Mouse (Mus musculus) MEL (cell line): Measurements from ENCODE around the gene Itgbl1. TPM values are rescaled to one million over a fixed set of nuclear protein-coding genes. Genes with fewer than 3 reads are reported as not detected.

Experiments
- DNase-seq: peaks from one replicate; pipeline ENCODE4 v3.0.0; 2011; ENCODE audit warnings: low read depth, low spot score
- H3K27ac ChIP-seq: 2 replicates; pipeline ENCODE4 v1.5.1; 2012; ENCODE audit warnings: low read depth, mild to moderate bottlenecking, control low read depth, low read length, moderate library complexity; ENCODE audit not compliant: control insufficient read depth
- H3K27me3 ChIP-seq, 2 experiments: fragments of 150-350 bp in 1 of 2; sonication (generic) in 1 of 2; 2 replicates each; pipeline ENCODE4 v1.6.1; 2012; ENCODE audit warnings: low read length in 2 of 2, mild to moderate bottlenecking in 2 of 2, improper control_type of control experiment in 1 of 2, moderate library complexity in 1 of 2; ENCODE audit not compliant: insufficient read depth in 2 of 2, control insufficient read depth in 1 of 2
- H3K36me3 ChIP-seq, 2 experiments: 2 replicates each; pipeline ENCODE4 v1.6.1; 2012 to 2014; ENCODE audit warnings: low read length in 2 of 2, improper control_type of control experiment in 1 of 2, inconsistent platforms in 1 of 2, mild to moderate bottlenecking in 1 of 2; ENCODE audit not compliant: insufficient read depth in 2 of 2, control insufficient read depth in 1 of 2
- H3K4me1 ChIP-seq, 2 experiments: fragments of 150-350 bp in 1 of 2; sonication (generic) in 1 of 2; 2 replicates each; pipeline ENCODE4 v1.6.1; 2012; ENCODE audit warnings: low read length in 2 of 2, improper control_type of control experiment in 1 of 2, mild to moderate bottlenecking in 1 of 2; ENCODE audit not compliant: insufficient read depth in 2 of 2, control insufficient read depth in 1 of 2
- H3K4me3 ChIP-seq, 2 experiments: fragments of 150-350 bp in 1 of 2; sonication (generic) in 1 of 2; 2 replicates each; pipeline ENCODE4 v1.5.1; 2012; ENCODE audit warnings: low read depth in 2 of 2, low read length in 2 of 2, mild to moderate bottlenecking in 2 of 2, moderate library complexity in 2 of 2, control low read depth in 1 of 2, improper control_type of control experiment in 1 of 2; ENCODE audit not compliant: control insufficient read depth in 1 of 2, insufficient read depth in 1 of 2
- H3K79me2 ChIP-seq: 2 replicates; pipeline ENCODE4 v1.6.1; 2012; ENCODE audit warnings: mild to moderate bottlenecking, low read length, moderate library complexity; ENCODE audit not compliant: control insufficient read depth, poor library complexity, insufficient read depth
- H3K9ac ChIP-seq: 2 replicates; pipeline ENCODE4 v1.6.1; 2012; ENCODE audit warnings: low read depth, mild to moderate bottlenecking, control low read depth, low read length, moderate library complexity; ENCODE audit not compliant: control insufficient read depth, poor library complexity, severe bottlenecking
- H3K9me3 ChIP-seq: fragments of 150-350 bp; sonication (generic); replicated peaks from 2 replicates; pipeline ENCODE4 v1.6.1; 2012; ENCODE audit warnings: mild to moderate bottlenecking, low read length, improper control_type of control experiment, moderate library complexity; ENCODE audit not compliant: insufficient read depth
- CHD1 ChIP-seq: IDR thresholded peaks from 2 replicates; pipeline ENCODE4 v1.6.1; 2012; ENCODE audit warnings: low read depth, mild to moderate bottlenecking, inconsistent platforms, low read length, improper control_type of control experiment
- CHD2 ChIP-seq: IDR thresholded peaks from 2 replicates; pipeline ENCODE4 v1.6.1; 2011; ENCODE audit warnings: low read length, improper control_type of control experiment
- CTCF ChIP-seq, 3 experiments: IDR thresholded peaks in 2 of 3; conservative IDR thresholded peaks in 1 of 3; 2 replicates each; pipeline ENCODE4 v1.5.1; 2011 to 2012; ENCODE audit warnings: low read length in 3 of 3, low read depth in 2 of 3, mild to moderate bottlenecking in 2 of 3, improper control_type of control experiment in 1 of 3, inconsistent platforms in 1 of 3, mixed read lengths in 1 of 3, moderate library complexity in 1 of 3; ENCODE audit not compliant: control insufficient read depth in 1 of 3, insufficient read depth in 1 of 3, poor library complexity in 1 of 3, severe bottlenecking in 1 of 3
- E2F4 ChIP-seq: IDR thresholded peaks from 2 replicates; pipeline ENCODE4 v1.6.1; 2011; ENCODE audit warnings: low read depth, low read length, improper control_type of control experiment, borderline replicate concordance
- EP300 ChIP-seq, 2 experiments: IDR thresholded peaks; 2 replicates each; pipeline ENCODE4 v1.6.1; 2011; ENCODE audit warnings: improper control_type of control experiment in 2 of 2, low read length in 2 of 2, low read depth in 1 of 2, mild to moderate bottlenecking in 1 of 2
- ETS1 ChIP-seq: IDR thresholded peaks from 2 replicates; pipeline ENCODE4 v1.6.1; 2012; ENCODE audit warnings: low read depth, mild to moderate bottlenecking, inconsistent platforms, low read length, improper control_type of control experiment, moderate library complexity
- GABPA ChIP-seq: IDR thresholded peaks from 2 replicates; pipeline ENCODE4 v1.6.1; 2012; ENCODE audit warnings: low read depth, mild to moderate bottlenecking, inconsistent platforms, low read length, improper control_type of control experiment, moderate library complexity
- MAFK ChIP-seq: IDR thresholded peaks from 2 replicates; pipeline ENCODE4 v1.6.1; 2011; ENCODE audit warnings: low read depth, mild to moderate bottlenecking, low read length, improper control_type of control experiment, borderline replicate concordance
- MAZ ChIP-seq: IDR thresholded peaks from 2 replicates; pipeline ENCODE4 v1.6.1; 2012; ENCODE audit warnings: low read depth, mild to moderate bottlenecking, inconsistent platforms, low read length, improper control_type of control experiment
- MYB ChIP-seq: IDR thresholded peaks from 2 replicates; pipeline ENCODE4 v1.6.1; 2011; ENCODE audit warnings: mild to moderate bottlenecking, low read depth, low read length, improper control_type of control experiment
- MYC ChIP-seq: IDR thresholded peaks from 2 replicates; pipeline ENCODE4 v1.6.1; 2011; ENCODE audit warnings: low read depth, mild to moderate bottlenecking, low read length, improper control_type of control experiment, moderate library complexity
- NRF1 ChIP-seq: IDR thresholded peaks from 2 replicates; pipeline ENCODE4 v1.6.1; 2014; ENCODE audit warnings: low read depth, mild to moderate bottlenecking, inconsistent platforms, low read length, improper control_type of control experiment, moderate library complexity; ENCODE audit not compliant: poor library complexity, insufficient read depth, severe bottlenecking
- POLR2AphosphoS2 ChIP-seq: IDR thresholded peaks from 2 replicates; pipeline ENCODE4 v1.6.1; 2011; ENCODE audit warnings: low read length, improper control_type of control experiment
- RAD21 ChIP-seq: IDR thresholded peaks from 2 replicates; pipeline ENCODE4 v1.6.1; 2011; ENCODE audit warnings: mild to moderate bottlenecking, low read depth, low read length, improper control_type of control experiment
- RCOR1 ChIP-seq: IDR thresholded peaks from 2 replicates; pipeline ENCODE4 v1.6.1; 2012; ENCODE audit warnings: low read depth, mild to moderate bottlenecking, inconsistent platforms, low read length, improper control_type of control experiment
- SIN3A ChIP-seq: IDR thresholded peaks from 2 replicates; pipeline ENCODE4 v1.6.1; 2012; ENCODE audit warnings: low read length, improper control_type of control experiment, inconsistent platforms
- SMC3 ChIP-seq: IDR thresholded peaks from 2 replicates; pipeline ENCODE4 v1.6.1; 2011; ENCODE audit warnings: low read depth, low read length, improper control_type of control experiment
- TAL1 ChIP-seq: IDR thresholded peaks from 2 replicates; pipeline ENCODE4 v1.6.1; 2012; ENCODE audit warnings: mild to moderate bottlenecking, inconsistent platforms, low read length, moderate library complexity, mixed read lengths
- ZC3H11A ChIP-seq: IDR thresholded peaks from 2 replicates; pipeline ENCODE4 v1.6.1; 2012; ENCODE audit warnings: low read depth, mild to moderate bottlenecking, inconsistent platforms, low read length, improper control_type of control experiment
- ZKSCAN1 ChIP-seq: IDR thresholded peaks from 2 replicates; pipeline ENCODE4 v1.6.1; 2012; ENCODE audit warnings: low read depth, mild to moderate bottlenecking, inconsistent platforms, low read length, improper control_type of control experiment, moderate library complexity
- ZNF384 ChIP-seq: IDR thresholded peaks from 2 replicates; pipeline ENCODE4 v1.6.1; 2012; ENCODE audit warnings: low read depth, mild to moderate bottlenecking, inconsistent platforms, low read length, improper control_type of control experiment
- polyA plus RNA-seq, 2 experiments: library from polyadenylated mRNA; stranded (reverse) in 1 of 2; unstranded in 1 of 2; fragments of >175 nt in 1 of 2; fragments of >200 nt in 1 of 2; gene quantifications; 2 replicates each; pipeline versions ENCODE4 v1.2.1 to v1.2.4; 2012; ENCODE audit warnings: low replicate concordance in 2 of 2, low read depth in 1 of 2; ENCODE audit not compliant: insufficient read length in 2 of 2, insufficient read depth in 1 of 2, missing spikeins in 1 of 2
- total RNA-seq: library from RNA; depleted of rRNA; stranded (reverse); fragments of 300-350 nt; gene quantifications from 2 replicates; pipeline ENCODE4 v1.2.3, GENCODE M21; 2012

Itgbl1 gene
- total and polyA plus RNA-seq, 3 experiments, result not detected

- no peaks in the 10 kb centered on the region for H3K27me3 ChIP-seq
- no peaks in the 10 kb centered on the region for H3K36me3 ChIP-seq
- no peaks in the 10 kb centered on the region for H3K79me2 ChIP-seq
- no peak overlapping the region for H3K9ac ChIP-seq
- TF ChIP-seq SIN3A (no peak), NRF1 (no peak), MYB (no peak), CHD2 (no peak), ZNF384 (no peak), EP300 (IDR thresholded peaks at IDR 0.05; ENCODE audit: low read depth in 1 of 2, low read length in 2 of 2) (no peak), E2F4 (no peak), ZKSCAN1 (no peak), CHD1 (no peak), RCOR1 (no peak)
- TF ChIP-seq, all 39 proteins: peak for 0
- H3K9me3 ChIP-seq, result no peaks in the 10 kb centered on the region
- no peak overlapping the region for H3K27ac ChIP-seq
- no peak for DNase-seq
- no peak overlapping the region for H3K4me3 ChIP-seq
- no peaks in the 10 kb centered on the region for H3K4me1 ChIP-seq
Observed at GRCm38 (mm10) chr14:123742055-123742454, 82.3 kb downstream of the Itgbl1 start.

- TF ChIP-seq MAZ (no peak), ETS1 (no peak), CTCF (IDR thresholded peaks at IDR 0.05 in 2 of 3, conservative IDR thresholded peaks at IDR 0.05 in 1 of 3; ENCODE audit: control insufficient read depth in 1 of 3, insufficient read depth in 1 of 3, low read depth in 2 of 3, low read length in 3 of 3, poor library complexity in 1 of 3, severe bottlenecking in 1 of 3) (peak in 1 of 3 experiments; percentile 21; a peak in 2 of 6 replicates), RAD21 (peak; percentile 29), GABPA (no peak), POLR2AphosphoS2 (no peak), RCOR1 (no peak), TAL1 (no peak), MAFK (no peak), CHD2 (no peak), ZC3H11A (peak; percentile 27; the same call in 1 of the 2 replicates), MYC (no peak), SMC3 (peak; percentile 49)
- Histone ChIP-seq H3K27me3 (no peaks in the 10 kb centered on the region), H3K79me2 (no peaks in the 10 kb centered on the region), H3K4me3 (no peak overlapping the region), H3K4me1 (no peaks in the 10 kb centered on the region), H3K27ac (no peak overlapping the region), H3K36me3 (no peaks in the 10 kb centered on the region), H3K9ac (no peak overlapping the region), H3K9me3 (no peaks in the 10 kb centered on the region)
- DNase-seq, result peak; percentile 2
Observed at GRCm38 (mm10) chr14:123751017-123751416, 91.2 kb downstream of the Itgbl1 start.
